Comparison of ENCODE assay signal across 12 mouse cellular contexts in the genomic region with DNA sequence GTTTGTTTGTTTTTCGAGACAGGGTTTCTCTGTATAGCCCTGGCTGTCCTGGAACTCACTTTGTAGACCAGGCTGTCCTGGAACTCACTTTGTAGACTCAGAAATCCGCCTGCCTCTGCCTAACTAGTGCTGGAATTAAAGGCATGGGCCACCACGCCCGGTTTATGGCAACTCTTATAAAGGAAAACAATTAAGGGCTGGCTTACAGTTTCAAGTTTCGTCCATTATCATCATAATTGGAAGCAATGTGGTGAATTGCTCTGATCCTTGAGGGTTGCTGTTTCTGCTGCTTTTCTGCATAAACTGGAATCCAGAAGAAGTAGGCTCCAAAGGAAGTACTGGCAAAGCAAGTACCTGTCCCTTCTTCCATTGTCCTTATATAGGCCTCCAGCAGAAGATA. TPM values are rescaled to one million over a fixed set of nuclear protein-coding genes. Genes with fewer than 3 reads are reported as not detected.
DNase-seq lines count a peak whose midpoint lies in the region; ATAC-seq and TF ChIP-seq lines count a peak whose summit lies in the region.
"Had no signal": no experiment of that assay in that cellular context is flagged by ENCODE, and none has a peak within 500 bp of the region (broad histone marks: within the 10 kb centered on the region; RNA-seq: fewer than 3 reads in every experiment).

No protein-coding gene starts in this region.

- no peak overlapping the region for H3K27ac ChIP-seq in embryonic facial prominence, embryonic 12.5 days
- H3K27ac ChIP-seq in embryonic facial prominence, embryonic 10.5 days (replicated peaks): no peak overlapping the region
- no peak overlapping the region for H3K27ac ChIP-seq in liver, embryonic 11.5 days (ENCODE audit: low read depth, low read length)
- no peak overlapping the region for H3K27ac ChIP-seq in forebrain, embryonic 14.5 days (ENCODE audit: low read depth, low read length)
- no peak overlapping the region for H3K27ac ChIP-seq in liver, postnatal 0 days (ENCODE audit: low read depth)

- no peak overlapping the region for H3K9ac ChIP-seq in embryonic facial prominence, embryonic 12.5 days
- H3K9ac ChIP-seq in liver, embryonic 11.5 days (ENCODE audit: low read depth, low read length): no peak overlapping the region
- no peak overlapping the region for H3K9ac ChIP-seq in forebrain, embryonic 14.5 days (ENCODE audit: low read length)
- H3K9ac ChIP-seq in liver, postnatal 0 days (replicated peaks): no peak overlapping the region

- no peak for DNase-seq in embryonic facial prominence, embryonic 10.5 days (ENCODE audit: low spot score)
- DNase-seq in liver, embryonic 11.5 days (ENCODE audit: low spot score): no peak
- no peak for DNase-seq in liver
- DNase-seq in forebrain, embryonic 14.5 days (ENCODE audit: low spot score): no peak
- DNase-seq in liver, postnatal 0 days: no peak
- DNase-seq in natural killer cell, adult 2 months (ENCODE audit: low spot score in 2 of 2): no peak

- peaks cover 9% of the 10 kb centered on the region for H3K27me3 ChIP-seq in embryonic facial prominence, embryonic 12.5 days
- peaks cover 17% of the 10 kb centered on the region for H3K27me3 ChIP-seq in embryonic facial prominence, embryonic 10.5 days (replicated peaks; ENCODE audit: low read depth, poor library complexity, severe bottlenecking)
- no peaks in the 10 kb centered on the region for H3K27me3 ChIP-seq in liver, embryonic 11.5 days (replicated peaks; ENCODE audit: control insufficient read depth, insufficient read depth, low read length)
- H3K27me3 ChIP-seq in forebrain, embryonic 14.5 days (replicated peaks; ENCODE audit: control insufficient read depth, insufficient read depth, low read length): peaks cover 7% of the 10 kb centered on the region; the same call in 1 of the 2 replicates
- H3K27me3 ChIP-seq in liver, postnatal 0 days (ENCODE audit: insufficient read depth, low read length): 0 out of 2 replicates have a peak, but pooled peaks cover 9% of the 10 kb centered on the region

- ATAC-seq in embryonic facial prominence, embryonic 12.5 days (ENCODE audit: insufficient number of reproducible peaks, insufficient read depth, low FRiP score, low TSS enrichment): no peak
- ATAC-seq in liver, embryonic 11.5 days (replicated peaks; ENCODE audit: low FRiP score): no peak
- ATAC-seq in forebrain, embryonic 14.5 days: peak; percentile 3; the same call in 1 of the 2 replicates
- ATAC-seq in liver, postnatal 0 days: no peak
- no peak for ATAC-seq in monocyte, adult 5-6 weeks (replicated peaks; ENCODE audit: insufficient number of reproducible peaks, low FRiP score, low TSS enrichment, poor library complexity, severe bottlenecking)

- no peak for TF ChIP-seq CTCF in liver, postnatal 0 days (IDR thresholded peaks at IDR 0.05; ENCODE audit: low read depth)

- peaks cover 27% of the 10 kb centered on the region for H3K36me3 ChIP-seq in embryonic facial prominence, embryonic 12.5 days
- H3K36me3 ChIP-seq in embryonic facial prominence, embryonic 10.5 days (replicated peaks): peaks cover 29% of the 10 kb centered on the region
- peaks cover 25% of the 10 kb centered on the region for H3K36me3 ChIP-seq in liver, embryonic 11.5 days (ENCODE audit: control insufficient read depth, insufficient read depth, low read length)
- peaks cover 27% of the 10 kb centered on the region for H3K36me3 ChIP-seq in forebrain, embryonic 14.5 days (ENCODE audit: control insufficient read depth, insufficient read depth, low read length)
- H3K36me3 ChIP-seq in liver, postnatal 0 days (replicated peaks; ENCODE audit: insufficient read depth, low read length): peaks cover 22% of the 10 kb centered on the region

- H3K4me3 ChIP-seq in embryonic facial prominence, embryonic 12.5 days: no peak overlapping the region
- H3K4me3 ChIP-seq in embryonic facial prominence, embryonic 10.5 days: no peak overlapping the region; the same call in 1 of the 2 replicates
- no peak overlapping the region for H3K4me3 ChIP-seq in liver, embryonic 11.5 days (ENCODE audit: low read depth, low read length)
- no peak overlapping the region for H3K4me3 ChIP-seq in forebrain, embryonic 14.5 days (ENCODE audit: low read depth, low read length)
- H3K4me3 ChIP-seq in liver, postnatal 0 days (ENCODE audit: low read depth, low read length): no peak overlapping the region

- peaks cover 7% of the 10 kb centered on the region; the same call in 1 of the 2 replicates for H3K4me1 ChIP-seq in embryonic facial prominence, embryonic 12.5 days
- peaks cover 10% of the 10 kb centered on the region for H3K4me1 ChIP-seq in embryonic facial prominence, embryonic 10.5 days
- H3K4me1 ChIP-seq in liver, embryonic 11.5 days (replicated peaks; ENCODE audit: control insufficient read depth, insufficient read depth, low read length): peaks cover 7% of the 10 kb centered on the region
- H3K4me1 ChIP-seq in forebrain, embryonic 14.5 days (ENCODE audit: control insufficient read depth, insufficient read depth, low read length): peaks cover 5% of the 10 kb centered on the region
- peaks cover 11% of the 10 kb centered on the region; the same call in 1 of the 2 replicates for H3K4me1 ChIP-seq in liver, postnatal 0 days (ENCODE audit: insufficient read depth)

- peak overlapping the region; percentile 86; the same call in 1 of the 2 replicates for H3K4me2 ChIP-seq in embryonic facial prominence, embryonic 12.5 days (replicated peaks)
- peak overlapping the region; percentile 93; the same call in 1 of the 2 replicates for H3K4me2 ChIP-seq in liver, embryonic 11.5 days
- no peak overlapping the region for H3K4me2 ChIP-seq in forebrain, embryonic 14.5 days (ENCODE audit: low read length)
- H3K4me2 ChIP-seq in liver, postnatal 0 days (ENCODE audit: low read depth, low read length): peak overlapping the region; percentile 69; the same call in 1 of the 2 replicates

- H3K9me3 ChIP-seq in embryonic facial prominence, embryonic 12.5 days: no peaks in the 10 kb centered on the region
- no peaks in the 10 kb centered on the region for H3K9me3 ChIP-seq in embryonic facial prominence, embryonic 10.5 days
- H3K9me3 ChIP-seq in liver, embryonic 11.5 days (ENCODE audit: control insufficient read depth, low read length): no peaks in the 10 kb centered on the region
- no peaks in the 10 kb centered on the region for H3K9me3 ChIP-seq in forebrain, embryonic 14.5 days (replicated peaks; ENCODE audit: control insufficient read depth, low read length)
- H3K9me3 ChIP-seq in liver, postnatal 0 days (ENCODE audit: low read length): no peaks in the 10 kb centered on the region

- WGBS in embryonic facial prominence, embryonic 12.5 days: 77% methylated on average over 5 of the region's 5 CpGs
- WGBS in embryonic facial prominence, embryonic 10.5 days: 81% methylated on average over 5 of the region's 5 CpGs
- 80% methylated on average over 5 of the region's 5 CpGs for WGBS in liver, embryonic 11.5 days
- 77% methylated on average over 5 of the region's 5 CpGs for WGBS in forebrain, embryonic 14.5 days
- WGBS in liver, postnatal 0 days (ENCODE audit: insufficient replicate concordance): 80% methylated on average over 5 of the region's 5 CpGs

- no peak for TF ChIP-seq EP300 in liver, postnatal 0 days (IDR thresholded peaks at IDR 0.05; ENCODE audit: low read depth)

RNA-seq across cellular contexts. Expression of gene Cox6b1, which starts 0.7 kb away (rescaled TPM):
- 761 and 784 TPM in 2 replicates for polyA plus RNA-seq in embryonic facial prominence, embryonic 12.5 days (2016; fragmentation: Nextera tagmentation; extraction: Ambion mirVana)
- 776 and 799 TPM in 2 replicates for polyA plus RNA-seq in embryonic facial prominence, embryonic 10.5 days (2016; fragmentation: Nextera tagmentation; extraction: Ambion mirVana)
- polyA plus RNA-seq in liver, embryonic 11.5 days (2014; fragmentation: Nextera tagmentation; extraction: Ambion mirVana): 809 and 909 TPM in 2 replicates
- 909 and 1,141 TPM in 2 replicates for polyA plus RNA-seq in forebrain, embryonic 14.5 days (2014; fragmentation: Nextera tagmentation; extraction: Ambion mirVana)
- 995 and 998 TPM in 2 replicates for polyA plus RNA-seq in liver, postnatal 0 days (2015; fragmentation: Nextera tagmentation; extraction: Ambion mirVana)
- total RNA-seq in monocyte, adult 5-6 weeks (2017): 424 to 540 TPM (median 506 TPM) in 3 replicates

RNA-seq across cellular contexts. Expression of gene Etv2, which starts 9.0 kb away (rescaled TPM):
- not detected in 2 replicates for polyA plus RNA-seq in embryonic facial prominence, embryonic 12.5 days (2016; fragmentation: Nextera tagmentation; extraction: Ambion mirVana)
- polyA plus RNA-seq in embryonic facial prominence, embryonic 10.5 days (2016; fragmentation: Nextera tagmentation; extraction: Ambion mirVana): 0.47 and 0.87 TPM in 2 replicates
- polyA plus RNA-seq in liver, embryonic 11.5 days (2014; fragmentation: Nextera tagmentation; extraction: Ambion mirVana): 0.16 and 0.17 TPM in 2 replicates
- polyA plus RNA-seq in forebrain, embryonic 14.5 days (2014; fragmentation: Nextera tagmentation; extraction: Ambion mirVana): not detected in 2 replicates
- not detected in 2 replicates for polyA plus RNA-seq in liver, postnatal 0 days (2015; fragmentation: Nextera tagmentation; extraction: Ambion mirVana)
- total RNA-seq in monocyte, adult 5-6 weeks (2017): not detected in 3 replicates
- total RNA-seq: heart, adult 2 months; left cerebral cortex, adult 8-10 months had no signal
- polyA plus RNA-seq: activated CD4-positive, CD25-positive, alpha-beta regulatory T cell, adult 4 months; heart, adult 2 months; liver, adult 2 months had no signal

RNA-seq across cellular contexts. Expression of gene Upk1a, which starts 14.0 kb away (rescaled TPM):
- polyA plus RNA-seq in embryonic facial prominence, embryonic 12.5 days (2016; fragmentation: Nextera tagmentation; extraction: Ambion mirVana): 0.37 and 0.73 TPM in 2 replicates
- 0.54 and 1.0 TPM in 2 replicates for polyA plus RNA-seq in embryonic facial prominence, embryonic 10.5 days (2016; fragmentation: Nextera tagmentation; extraction: Ambion mirVana)
- polyA plus RNA-seq in liver, embryonic 11.5 days (2014; fragmentation: Nextera tagmentation; extraction: Ambion mirVana): 0.66 and 1.5 TPM in 2 replicates
- 0.20 and 0.25 TPM in 2 replicates for polyA plus RNA-seq in forebrain, embryonic 14.5 days (2014; fragmentation: Nextera tagmentation; extraction: Ambion mirVana)
- 0.07 and 0.14 TPM in 2 replicates for polyA plus RNA-seq in liver, postnatal 0 days (2015; fragmentation: Nextera tagmentation; extraction: Ambion mirVana)
- total RNA-seq in monocyte, adult 5-6 weeks (2017): 1.1 TPM in 1 of 3 replicates, not detected in the others
- total RNA-seq: liver, adult 2 months had no signal

RNA-seq across cellular contexts. Expression of gene Rbm42, which starts 23.5 kb away (rescaled TPM):
- 151 and 154 TPM in 2 replicates for polyA plus RNA-seq in embryonic facial prominence, embryonic 12.5 days (2016; fragmentation: Nextera tagmentation; extraction: Ambion mirVana)
- 134 and 139 TPM in 2 replicates for polyA plus RNA-seq in embryonic facial prominence, embryonic 10.5 days (2016; fragmentation: Nextera tagmentation; extraction: Ambion mirVana)
- polyA plus RNA-seq in liver, embryonic 11.5 days (2014; fragmentation: Nextera tagmentation; extraction: Ambion mirVana): 101 TPM in 2 replicates
- polyA plus RNA-seq in forebrain, embryonic 14.5 days (2014; fragmentation: Nextera tagmentation; extraction: Ambion mirVana): 120 and 133 TPM in 2 replicates
- polyA plus RNA-seq in liver, postnatal 0 days (2015; fragmentation: Nextera tagmentation; extraction: Ambion mirVana): 41.8 and 43.3 TPM in 2 replicates
- 63.9 to 74.7 TPM (median 64.6 TPM) in 3 replicates for total RNA-seq in monocyte, adult 5-6 weeks (2017)

RNA-seq across cellular contexts. Expression of gene Zbtb32, which starts 27.9 kb away (rescaled TPM):
- 0.17 and 0.19 TPM in 2 replicates for polyA plus RNA-seq in embryonic facial prominence, embryonic 12.5 days (2016; fragmentation: Nextera tagmentation; extraction: Ambion mirVana)
- polyA plus RNA-seq in embryonic facial prominence, embryonic 10.5 days (2016; fragmentation: Nextera tagmentation; extraction: Ambion mirVana): 0.41 TPM in 1 of 2 replicates, not detected in the other
- 0.25 and 0.62 TPM in 2 replicates for polyA plus RNA-seq in liver, embryonic 11.5 days (2014; fragmentation: Nextera tagmentation; extraction: Ambion mirVana)
- polyA plus RNA-seq in forebrain, embryonic 14.5 days (2014; fragmentation: Nextera tagmentation; extraction: Ambion mirVana): 0.12 and 0.34 TPM in 2 replicates
- 0.53 and 1.2 TPM in 2 replicates for polyA plus RNA-seq in liver, postnatal 0 days (2015; fragmentation: Nextera tagmentation; extraction: Ambion mirVana)
- 8.4 to 30.5 TPM (median 20.6 TPM) in 3 replicates for total RNA-seq in monocyte, adult 5-6 weeks (2017)
- total RNA-seq: left cerebral cortex, adult 8-10 months had no signal
